In the genomic region with DNA sequence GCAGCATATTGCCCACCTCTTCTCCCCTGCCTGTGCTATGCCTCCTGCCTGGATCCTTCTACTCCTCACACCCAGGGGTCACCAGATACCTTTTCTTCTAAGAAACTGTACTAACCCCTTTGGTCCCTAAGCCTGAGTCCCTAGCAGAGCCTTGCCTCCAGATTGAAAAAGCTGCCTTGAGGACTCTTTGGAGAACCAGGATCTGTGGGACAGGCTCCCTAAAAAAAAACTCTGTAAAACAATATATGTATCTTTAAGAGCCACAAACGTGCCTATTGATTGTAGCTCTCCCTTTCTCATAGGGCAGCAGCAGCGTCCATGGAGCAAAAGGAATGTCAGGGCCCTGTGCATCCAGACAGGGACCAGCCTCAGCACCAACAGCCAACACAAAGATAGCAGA, we compare ENCODE assay signal across 9 mouse cellular contexts. TPM values are rescaled to one million over a fixed set of nuclear protein-coding genes. Genes with fewer than 3 reads are reported as not detected.
A peak's percentile ranks its signal among the peaks of the same experiment; 100 is the strongest.
DNase-seq lines count a peak whose midpoint lies in the region; ATAC-seq and TF ChIP-seq lines count a peak whose summit lies in the region.
"Had no signal": no experiment of that assay in that cellular context is flagged by ENCODE, and none has a peak within 500 bp of the region (broad histone marks: within the 10 kb centered on the region; RNA-seq: fewer than 3 reads in every experiment).

A gene (plus strand): TSS at position 301 of the 400 bp plus-strand sequence.

- peaks cover 64% of the 10 kb centered on the region for H3K36me3 ChIP-seq in erythroblast, embryonic 14.5 days (ENCODE audit: control insufficient read depth)
- H3K36me3 ChIP-seq in intestine, embryonic 16.5 days (ENCODE audit: control insufficient read depth, insufficient read depth, low read length) = peaks cover 20% of the 10 kb centered on the region
- peaks cover 15% of the 10 kb centered on the region for H3K36me3 ChIP-seq in myocyte (ENCODE audit: control insufficient read depth, insufficient read depth)

- WGBS in lung, adult 2 months = 46% methylated on average over 2 of the region's 2 CpGs
- WGBS in intestine, embryonic 16.5 days = 69% methylated on average over 2 of the region's 2 CpGs

- no peak for TF ChIP-seq POLR2A in lung, adult 2 months (IDR thresholded peaks at IDR 0.05; ENCODE audit: borderline replicate concordance, extremely low read depth, low read depth, low read length)
- no peak for TF ChIP-seq POLR2A in myocyte (IDR thresholded peaks at IDR 0.05; ENCODE audit: insufficient read length, low read depth)

- no peaks in the 10 kb centered on the region for H3K9me3 ChIP-seq in erythroblast, embryonic 14.5 days (ENCODE audit: control insufficient read depth, low read length)
- H3K9me3 ChIP-seq in intestine, embryonic 16.5 days (ENCODE audit: control insufficient read depth, low read length) = no peaks in the 10 kb centered on the region

- H3K4me2 ChIP-seq in intestine, embryonic 16.5 days (ENCODE audit: low read depth, low read length) = peak within 1 kb of the TSS; percentile 66
- H3K4me2 ChIP-seq in myocyte (ENCODE audit: low read depth) = peak within 1 kb of the TSS; percentile 94

- no peak for ATAC-seq in erythroblast, adult 5-6 weeks (replicated peaks; ENCODE audit: low FRiP score, poor library complexity, severe bottlenecking)
- no peak for ATAC-seq in intestine, embryonic 16.5 days

- no peak for TF ChIP-seq CTCF in lung, adult 2 months (IDR thresholded peaks at IDR 0.05; ENCODE audit: insufficient read depth, low read length)

- peak within 1 kb of the TSS; percentile 91 for H3K27ac ChIP-seq in intestine, embryonic 16.5 days (ENCODE audit: low read length)

- H3ac ChIP-seq in myocyte (ENCODE audit: control insufficient read depth, insufficient read length) = no peak within 1 kb of the TSS

- peak within 1 kb of the TSS; percentile 97 for H3K4me3 ChIP-seq in erythroblast, embryonic 14.5 days (replicated peaks)
- H3K4me3 ChIP-seq in lung, adult 2 months (replicated peaks; ENCODE audit: extremely low read depth, low read depth, low read length) = peak within 1 kb of the TSS; percentile 1
- peak within 1 kb of the TSS; percentile 76; the same call in 1 of the 2 replicates for H3K4me3 ChIP-seq in intestine, embryonic 16.5 days (ENCODE audit: low read length)
- H3K4me3 ChIP-seq in myocyte = peak within 1 kb of the TSS; percentile 78

- H3K4me1 ChIP-seq in erythroblast, embryonic 14.5 days (ENCODE audit: control insufficient read depth) = peaks cover 61% of the 10 kb centered on the region
- peaks cover 30% of the 10 kb centered on the region for H3K4me1 ChIP-seq in lung, adult 2 months (ENCODE audit: control insufficient read depth, insufficient read depth, low read length)
- peaks cover 37% of the 10 kb centered on the region for H3K4me1 ChIP-seq in intestine, embryonic 16.5 days (ENCODE audit: control insufficient read depth, insufficient read depth, low read length)

- DNase-seq in lung, adult 2 months = no peak
- DNase-seq in lung, postnatal 10 days = no peak
- no peak for DNase-seq in cerebellum, adult 11-12 months
- no peak for DNase-seq in adrenal gland, adult 8-10 months
- DNase-seq: right cerebral cortex, adult 18-20 months had no signal

- no peaks in the 10 kb centered on the region for H3K27me3 ChIP-seq in erythroblast, embryonic 14.5 days (ENCODE audit: control insufficient read depth)
- no peaks in the 10 kb centered on the region for H3K27me3 ChIP-seq in intestine, embryonic 16.5 days (replicated peaks; ENCODE audit: control insufficient read depth, insufficient read depth, low read length)
- H3K27me3 ChIP-seq in myocyte (ENCODE audit: control insufficient read depth, insufficient read depth, insufficient read length) = no peaks in the 10 kb centered on the region

- peaks cover 71% of the 10 kb centered on the region for H3K79me2 ChIP-seq in myocyte (ENCODE audit: control insufficient read depth, insufficient read depth)

- peak within 1 kb of the TSS; percentile 92; the same call in 1 of the 2 replicates for H3K9ac ChIP-seq in intestine, embryonic 16.5 days (ENCODE audit: low read depth, low read length)

TF ChIP-seq in myocyte, 11 proteins besides CTCF, POLR2A, EP300 and RAD21:
- TF ChIP-seq MAX (IDR thresholded peaks at IDR 0.05; ENCODE audit: low read depth) (no peak), MYOG (IDR thresholded peaks at IDR 0.05; ENCODE audit: control insufficient read depth in 1 of 3, insufficient read depth in 1 of 3, insufficient read length in 2 of 3, low read depth in 2 of 3) (no peak), MYOD1 (IDR thresholded peaks at IDR 0.05; ENCODE audit: control insufficient read depth in 1 of 3, insufficient read length in 2 of 3, low read depth in 2 of 3) (no peak)

RNA-seq across cellular contexts. Expression of the gene that starts here (rescaled TPM):
- polyA plus RNA-seq in erythroblast, embryonic 14.5 days (2012) = not detected in 2 replicates
- total RNA-seq in erythroblast, adult 5-6 weeks (2015; ENCODE audit: low replicate concordance) = not detected in 2 replicates
- not detected in 2 replicates for total RNA-seq in erythroblast, adult 5-6 weeks (2017; ENCODE audit: low replicate concordance)
- polyA plus RNA-seq in lung, adult 2 months (2012; rRNA removed) = 11.6 and 18.8 TPM in 2 replicates
- 0.11 and 0.24 TPM in 2 replicates for polyA plus RNA-seq in intestine, embryonic 16.5 days (2015; fragmentation: Nextera tagmentation; extraction: Ambion mirVana)
- 0.55 TPM for polyA plus RNA-seq in myocyte (2012; fragmentation: generic; extraction: Trizol)
- total RNA-seq in adrenal gland, adult 8-10 months (2022) = 1 to 10 TPM in 3 of 4 experiments, under 1 TPM in 1; 0.58 to 5.3 (median 2.8) TPM

Comparison
In these comparisons a context has a peak if more than half of its experiments do, and no peak if none do; other contexts are left out.
1. H3K4me3 ChIP-seq: peak in every context shown above with its lines; median percentile 97 in erythroblast, embryonic 14.5 days; 78 in myocyte; 76 in intestine, embryonic 16.5 days; 1 in lung, adult 2 months.